Mouse (Mus musculus) ES-Bruce4 (cell line): ENCODE data around the gene Cwc27.

Source experiments
- CTCF ChIP-seq: IDR thresholded peaks from one replicate; pipeline ENCODE4 v1.8.1; 2011; ENCODE audit warnings: low read depth, low read length
- POLR2A ChIP-seq: IDR thresholded peaks from one replicate; pipeline ENCODE4 v1.8.1; 2011; ENCODE audit warnings: low read length; ENCODE audit not compliant: insufficient read depth

GRCm38 (mm10) chr13:104590931-104591330 is 226.0 kb downstream of the Cwc27 start:
- TF ChIP-seq POLR2A (no peak), CTCF (no peak)
